Mouse (Mus musculus): ENCODE results near the gene Polr2j. TPM values are rescaled to one million over a fixed set of nuclear protein-coding genes. Genes with fewer than 3 reads are reported as not detected.

Gene Polr2j
- polyA plus RNA-seq (2017; shearing (Covaris generic)) = 100 to 1,000 TPM; 124 to 138 TPM

GRCm38 (mm10) chr5:136115891-136116783 lies at the start of gene Polr2j:
Gene Polr2j, plus strand, starts transcription at chr5:136116631.
- peak; percentile 98 for ATAC-seq

GRCm38 (mm10) chr5:136069411-136069810 lies 47.0 kb upstream of the Polr2j start:
- no peak for ATAC-seq

GRCm38 (mm10) chr5:136073051-136073450 lies 43.4 kb upstream of the Polr2j start:
- no peak for ATAC-seq

GRCm38 (mm10) chr5:136073526-136073925 lies 42.9 kb upstream of the Polr2j start:
- ATAC-seq = no peak

GRCm38 (mm10) chr5:136075076-136075475 lies 41.4 kb upstream of the Polr2j start:
- no peak for ATAC-seq

GRCm38 (mm10) chr5:136076284-136076683 lies 40.1 kb upstream of the Polr2j start:
- ATAC-seq = no peak

- ATAC-seq = no peak
Observed at GRCm38 (mm10) chr5:136077001-136077550, 39.4 kb upstream of the Polr2j start.

GRCm38 (mm10) chr5:136078136-136078535 lies 38.3 kb upstream of the Polr2j start:
- no peak for ATAC-seq

GRCm38 (mm10) chr5:136082345-136082744 lies 34.1 kb upstream of the Polr2j start:
- ATAC-seq = no peak

GRCm38 (mm10) chr5:136083669-136084107 lies 32.7 kb upstream of the Polr2j start, which contains the start of gene Rasa4:
Gene Rasa4, plus strand, starts transcription at chr5:136083916.
- ATAC-seq = peak; percentile 99

- ATAC-seq = peak; percentile 28
Observed at GRCm38 (mm10) chr5:136084144-136084881, 32.1 kb upstream of the Polr2j start.

- no peak for ATAC-seq
Observed at GRCm38 (mm10) chr5:136084891-136085651, 31.4 kb upstream of the Polr2j start.

GRCm38 (mm10) chr5:136086290-136086689 lies 30.1 kb upstream of the Polr2j start:
- no peak for ATAC-seq

- ATAC-seq = no peak
Observed at GRCm38 (mm10) chr5:136088821-136089575, 27.4 kb upstream of the Polr2j start.

- ATAC-seq = no peak
Observed at GRCm38 (mm10) chr5:136091927-136092326, 24.5 kb upstream of the Polr2j start.

- ATAC-seq = no peak
Observed at GRCm38 (mm10) chr5:136094249-136095010, 22.0 kb upstream of the Polr2j start.

GRCm38 (mm10) chr5:136095089-136095488 lies 21.3 kb upstream of the Polr2j start:
- no peak for ATAC-seq

- no peak for ATAC-seq
Observed at GRCm38 (mm10) chr5:136098536-136098935, 17.9 kb upstream of the Polr2j start.

- ATAC-seq = peak; percentile 86
Observed at GRCm38 (mm10) chr5:136102099-136102820, 14.2 kb upstream of the Polr2j start.

GRCm38 (mm10) chr5:136104511-136104910 lies 11.9 kb upstream of the Polr2j start:
- ATAC-seq = no peak

All from activated CD4-positive, CD25-positive, alpha-beta regulatory T cell, adult 4 months (primary cell).